Mouse (Mus musculus) cerebellum, adult 11 months (tissue): ENCODE measurements around the gene Pbld1.

ENCODE experiments used
- DNase-seq: peaks from one replicate; pipeline ENCODE4 v3.0.0; 2022

Pbld1 gene

GRCm38 (mm10) chr10:63099521-63099920 is 39.6 kb downstream of the Pbld1 start, which contains the start of gene Atoh7:
Gene Atoh7, plus strand, starts transcription at chr10:63099651.
- peak; percentile 88 for DNase-seq

GRCm38 (mm10) chr10:63099941-63100562 is 40.1 kb downstream of the Pbld1 start:
- peak; percentile 89 for DNase-seq

DNA sequence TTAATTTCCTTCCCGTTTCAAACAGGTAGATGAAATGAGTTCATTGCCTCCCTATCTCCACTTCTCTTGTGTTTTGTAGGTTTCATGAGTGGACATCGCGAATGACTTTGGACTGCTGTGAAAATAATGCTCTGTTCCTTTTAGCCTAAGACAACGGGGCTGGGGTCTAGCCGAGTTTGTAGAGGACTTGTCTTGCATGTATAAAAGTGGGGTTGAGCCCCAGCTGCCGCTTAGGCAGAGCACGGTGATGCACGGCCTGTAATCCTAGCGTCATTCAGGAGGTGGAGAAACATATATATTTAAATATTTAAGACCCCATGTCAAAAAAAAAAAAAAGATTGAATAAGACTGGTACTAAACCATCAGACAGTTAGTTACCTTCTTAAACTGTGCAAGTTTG is 40.7 kb downstream of the Pbld1 start:
- no peak for DNase-seq

GRCm38 (mm10) chr10:63113027-63113604 is 53.2 kb downstream of the Pbld1 start:
- no peak for DNase-seq

- no peak for DNase-seq
These were observed 53.9 kb downstream of the Pbld1 start for GRCm38 (mm10) chr10:63113716-63114360.

GRCm38 (mm10) chr10:63115881-63116280 is 55.9 kb downstream of the Pbld1 start:
- DNase-seq: no peak

GRCm38 (mm10) chr10:63116376-63116775 is 56.4 kb downstream of the Pbld1 start:
- no peak for DNase-seq

DNA sequence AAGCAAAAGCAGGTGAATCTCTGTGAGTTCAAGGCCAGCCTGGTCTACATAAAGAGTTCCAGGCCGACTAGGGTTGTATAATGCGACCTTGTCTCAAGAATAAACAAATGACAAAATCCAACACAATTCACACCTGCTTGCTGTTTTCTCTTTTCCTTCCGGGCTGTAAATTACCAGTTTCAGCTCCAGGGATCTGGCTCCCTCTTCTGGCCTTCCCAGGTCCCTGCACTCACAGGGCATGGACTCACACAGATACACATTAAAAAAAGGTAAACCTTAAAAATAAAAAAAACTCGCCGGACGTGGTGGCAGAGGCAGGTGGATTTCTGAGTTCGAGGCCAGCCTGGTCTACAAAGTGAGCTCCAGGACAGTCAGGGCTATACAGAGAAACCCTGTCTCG is 57.6 kb downstream of the Pbld1 start:
- DNase-seq: no peak

DNA sequence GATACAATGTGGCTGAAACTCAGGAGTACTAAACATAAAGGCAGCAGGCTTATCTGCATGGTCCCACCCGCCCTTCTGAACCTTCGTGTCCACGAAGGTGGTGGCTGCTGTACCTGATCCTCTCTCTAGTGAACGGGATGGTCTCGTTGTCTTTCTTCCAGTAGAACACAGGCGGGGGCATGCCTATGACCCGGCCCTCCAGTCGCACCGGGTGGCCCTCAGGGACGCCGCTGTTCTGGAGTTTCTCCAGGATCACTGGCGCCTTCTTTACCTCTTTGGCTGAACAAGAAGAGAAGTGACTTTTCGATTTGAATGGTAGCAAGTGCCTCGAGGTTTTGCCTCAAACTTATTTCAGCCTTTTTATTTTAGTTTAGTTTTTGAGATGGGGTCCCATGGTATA is 60.0 kb downstream of the Pbld1 start:
- no peak for DNase-seq

GRCm38 (mm10) chr10:63121961-63122360 is 62.0 kb downstream of the Pbld1 start:
- no peak for DNase-seq

GRCm38 (mm10) chr10:63122516-63122915 is 62.6 kb downstream of the Pbld1 start:
- no peak for DNase-seq

- no peak for DNase-seq
These were observed 63.2 kb downstream of the Pbld1 start for GRCm38 (mm10) chr10:63123141-63123540.

DNA sequence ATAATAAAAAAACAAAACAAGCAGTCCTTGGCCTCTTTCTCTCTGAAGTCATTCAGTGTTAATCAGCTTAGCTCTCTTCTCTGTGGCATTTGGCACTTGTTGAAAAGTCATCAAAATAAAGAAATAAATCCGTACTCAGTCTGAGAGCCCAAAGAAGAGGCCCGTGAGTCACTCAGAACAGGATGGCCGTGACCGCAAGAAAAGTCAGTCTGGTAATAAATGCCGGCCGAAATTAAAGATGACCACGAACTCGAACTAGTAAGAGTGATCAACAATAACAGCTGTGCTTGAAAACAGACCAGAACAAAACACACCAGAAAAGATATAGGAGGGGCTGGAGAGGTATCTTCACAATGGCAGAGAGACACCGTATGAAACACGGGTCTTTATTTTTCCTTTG is 64.1 kb downstream of the Pbld1 start:
- DNase-seq: no peak

- DNase-seq: no peak
These were observed 65.4 kb downstream of the Pbld1 start for GRCm38 (mm10) chr10:63125343-63125742.

DNA sequence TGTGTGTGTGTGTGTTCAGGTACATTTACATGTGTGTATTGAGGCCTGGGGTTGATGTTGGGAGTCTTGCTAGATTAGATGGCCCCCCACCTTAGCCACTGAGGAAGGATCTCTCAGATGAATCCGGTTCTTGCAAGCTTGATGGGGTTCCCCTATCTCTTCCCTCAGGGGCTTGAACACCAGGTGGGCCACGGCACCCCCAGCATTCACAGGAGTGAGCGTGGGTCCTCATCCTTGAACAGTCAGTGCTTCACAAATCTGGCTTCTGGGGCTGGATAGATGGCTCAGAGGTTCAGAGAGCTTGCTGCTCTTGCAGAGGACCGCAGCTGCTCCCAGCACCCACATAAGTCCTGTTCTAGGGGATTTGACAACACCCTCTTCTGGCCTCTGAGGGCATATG is 66.2 kb downstream of the Pbld1 start:
- no peak for DNase-seq

- no peak for DNase-seq
These were observed 67.2 kb downstream of the Pbld1 start for GRCm38 (mm10) chr10:63127156-63127555.
